Mouse (Mus musculus) liver, embryonic 11.5 days (tissue): ENCODE data around the gene Psmd8. TPM values are rescaled to one million over a fixed set of nuclear protein-coding genes. Genes with fewer than 3 reads are reported as not detected.
A peak's percentile ranks its signal among the peaks of the same experiment; 100 is the strongest.

Source experiments
- ATAC-seq: fragments of 200-750 bp; cut with Nextera tagmentation; replicated peaks from 2 replicates; pipeline ENCODE4 v1.8.0; 2017; ENCODE audit warnings: moderate number of reproducible peaks, mild to moderate bottlenecking, moderate TSS enrichment, moderate library complexity; ENCODE audit not compliant: low FRiP score
- DNase-seq: peaks from one replicate; pipeline ENCODE4 v3.0.0-alpha.2; 2017; ENCODE audit warnings: low spot score
- H3K27ac ChIP-seq: fragments of 300-500 bp; sonication (generic); 2 replicates; pipeline ENCODE4 v1.5.1; 2014; ENCODE audit warnings: mild to moderate bottlenecking, low read depth, low read length, control low read depth
- H3K27me3 ChIP-seq: fragments of 300-500 bp; sonication (generic); replicated peaks from 2 replicates; pipeline ENCODE4 v1.6.1; 2014; ENCODE audit warnings: low read length, mixed read lengths; ENCODE audit not compliant: control insufficient read depth, insufficient read depth
- H3K36me3 ChIP-seq: fragments of 300-500 bp; sonication (generic); 2 replicates; pipeline ENCODE4 v1.6.1; 2014; ENCODE audit warnings: mild to moderate bottlenecking, low read length, moderate library complexity, mixed read lengths; ENCODE audit not compliant: control insufficient read depth, insufficient read depth
- H3K4me1 ChIP-seq: fragments of 300-500 bp; sonication (generic); replicated peaks from 2 replicates; pipeline ENCODE4 v1.6.1; 2014; ENCODE audit warnings: low read length, mixed read lengths; ENCODE audit not compliant: control insufficient read depth, insufficient read depth
- H3K4me2 ChIP-seq: fragments of 300-500 bp; sonication (generic); 2 replicates; pipeline ENCODE4 v1.6.1; 2014; ENCODE audit warnings: mild to moderate bottlenecking, control low read depth, moderate library complexity
- H3K4me3 ChIP-seq: fragments of 300-500 bp; sonication (generic); 2 replicates; pipeline ENCODE4 v1.5.1; 2014; ENCODE audit warnings: low read depth, low read length, control low read depth
- H3K9ac ChIP-seq: fragments of 300-500 bp; sonication (generic); 2 replicates; pipeline ENCODE4 v1.6.1; 2014; ENCODE audit warnings: low read depth, low read length, control low read depth
- H3K9me3 ChIP-seq: fragments of 300-500 bp; sonication (generic); 2 replicates; pipeline ENCODE4 v1.6.1; 2016; ENCODE audit warnings: low read length, inconsistent platforms, mixed read lengths; ENCODE audit not compliant: control insufficient read depth
- WGBS: fragments of 180-500 bp; shearing (Covaris S2); extraction: QIAGEN DNeasy Blood & Tissue Kit; methylation state at CpG from one replicate; pipeline ENCODE4 v1.1.7; 2014; 5-methylcytosine and 5-hydroxymethylcytosine counted together
- polyA plus RNA-seq: library from polyadenylated mRNA; unstranded; fragments of >200 nt; fragmentation: Nextera tagmentation; extraction: Ambion mirVana; gene quantifications from 2 replicates; pipeline ENCODE4 v1.2.1, GENCODE M21; 2014

Gene Psmd8
- polyA plus RNA-seq, 1 experiment from 2014 or later = 235 TPM

- ATAC-seq (no peak), DNase-seq (no peak)
- no peak overlapping the region for H3K4me3 ChIP-seq
- no peaks in the 10 kb centered on the region for H3K9me3 ChIP-seq
- no peak overlapping the region for H3K27ac ChIP-seq
- 29% methylated on average over 19 of the region's 19 CpGs for WGBS
- peak overlapping the region; percentile 9; the same call in 1 of the 2 replicates for H3K4me2 ChIP-seq
- no peaks in the 10 kb centered on the region; the same call in 1 of the 2 replicates for H3K36me3 ChIP-seq
- peaks cover 43% of the 10 kb centered on the region for H3K27me3 ChIP-seq
- H3K9ac ChIP-seq = no peak overlapping the region
- H3K4me1 ChIP-seq = peaks cover 31% of the 10 kb centered on the region
These were observed 12.8 kb downstream of the Psmd8 start for GRCm38 (mm10) chr7:29167656-29168055.

DNA sequence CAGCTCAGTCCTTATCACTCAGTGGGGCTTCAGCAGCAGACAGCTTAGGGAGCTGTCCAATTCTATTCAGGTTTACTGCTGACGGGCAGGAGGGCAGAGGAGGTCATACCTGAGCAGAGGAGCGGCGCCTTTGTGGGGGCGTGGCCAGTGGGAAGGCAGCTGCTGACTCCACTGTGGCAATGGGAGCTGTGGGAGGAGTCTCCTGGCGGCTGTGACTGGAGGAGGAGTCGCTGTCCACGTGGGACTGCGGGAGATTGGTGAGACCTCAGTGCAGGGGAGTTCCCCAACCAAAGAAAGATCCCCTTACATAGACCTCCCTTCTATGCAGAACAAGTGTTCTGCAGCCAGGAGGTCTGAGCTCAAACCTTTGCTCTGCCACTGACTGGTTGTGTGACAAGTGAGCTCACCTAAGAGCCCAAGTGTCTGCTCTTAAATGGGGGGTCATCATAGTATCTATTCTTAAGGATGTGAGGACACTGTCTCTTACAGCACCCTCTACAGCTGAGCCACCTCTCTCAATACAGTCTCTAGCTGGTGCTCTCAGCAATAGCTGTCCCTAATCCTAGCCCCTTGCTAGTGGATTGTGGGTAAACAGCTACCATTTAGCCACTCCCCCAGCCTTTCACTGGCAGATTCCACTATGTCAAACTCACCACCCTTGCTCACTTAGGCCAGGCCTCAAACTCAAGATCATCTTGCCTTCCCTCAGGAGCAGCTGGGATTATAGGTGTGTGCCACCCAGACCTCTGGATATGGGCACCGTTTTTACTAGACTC, 17.6 kb downstream of the Psmd8 start:
- 16% methylated on average over 9 of the region's 9 CpGs for WGBS
- Histone ChIP-seq H3K9me3 (no peaks in the 10 kb centered on the region), H3K27me3 (peaks cover 27% of the 10 kb centered on the region)

GRCm38 (mm10) chr7:29162294-29162693, 18.2 kb downstream of the Psmd8 start:
- H3K27me3 ChIP-seq = peaks cover 22% of the 10 kb centered on the region
- DNase-seq (no peak), ATAC-seq (no peak)
- peaks cover 6% of the 10 kb centered on the region; the same call in 1 of the 2 replicates for H3K4me1 ChIP-seq
- no peak overlapping the region for H3K27ac ChIP-seq
- no peaks in the 10 kb centered on the region for H3K36me3 ChIP-seq
- H3K9me3 ChIP-seq = no peaks in the 10 kb centered on the region
- H3K4me3 ChIP-seq = no peak overlapping the region
- no peak overlapping the region for H3K9ac ChIP-seq
- H3K4me2 ChIP-seq = peak overlapping the region; percentile 18; the same call in 1 of the 2 replicates
- 61% methylated on average over 5 of the region's 5 CpGs for WGBS

More for the DNA sequence above, 17.6 kb downstream of the Psmd8 start:
- Histone ChIP-seq H3K9ac (no peak overlapping the region), H3K4me2 (peak overlapping the region; percentile 18; the same call in 1 of the 2 replicates), H3K27ac (no peak overlapping the region), H3K4me1 (peaks cover 6% of the 10 kb centered on the region; the same call in 1 of the 2 replicates), H3K36me3 (no peaks in the 10 kb centered on the region), H3K4me3 (no peak overlapping the region)
- ATAC-seq (peak; percentile 50), DNase-seq (peak; percentile 52)

DNA sequence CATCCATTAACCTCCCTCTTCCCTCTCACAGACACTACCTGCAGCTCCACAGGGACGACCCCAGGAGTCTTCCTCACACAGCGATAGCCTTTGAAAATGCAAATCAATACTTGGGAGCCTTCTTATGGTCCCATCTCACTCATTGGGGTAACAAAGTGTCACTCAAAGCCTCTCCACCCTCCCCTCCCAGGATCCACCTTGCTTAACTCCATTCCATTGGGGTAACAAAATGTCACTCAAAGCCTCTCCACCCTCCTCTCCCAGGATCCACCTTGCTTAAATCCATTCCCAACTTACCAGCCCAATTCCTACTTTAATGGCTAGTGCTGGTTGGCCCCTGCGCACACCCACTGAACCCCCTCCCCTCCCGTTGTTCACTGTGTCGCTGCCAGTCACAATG, 22.2 kb downstream of the Psmd8 start:
- peaks cover 6% of the 10 kb centered on the region; the same call in 1 of the 2 replicates for H3K4me1 ChIP-seq
- no peak for ATAC-seq
- no peak for DNase-seq
- H3K4me2 ChIP-seq = no peak overlapping the region
- H3K4me3 ChIP-seq = no peak overlapping the region
- peaks cover 17% of the 10 kb centered on the region for H3K27me3 ChIP-seq
- no peak overlapping the region for H3K27ac ChIP-seq
- peaks cover 2% of the 10 kb centered on the region; the same call in 1 of the 2 replicates for H3K36me3 ChIP-seq
- WGBS = 4% methylated on average over 5 of the region's 5 CpGs
- H3K9me3 ChIP-seq = no peaks in the 10 kb centered on the region
- no peak overlapping the region for H3K9ac ChIP-seq

- Histone ChIP-seq H3K36me3 (peaks cover 2% of the 10 kb centered on the region; the same call in 1 of the 2 replicates), H3K4me3 (peak within 1 kb of the TSS; percentile 75), H3K27me3 (peaks cover 14% of the 10 kb centered on the region), H3K27ac (peak within 1 kb of the TSS; percentile 53), H3K9ac (peak within 1 kb of the TSS; percentile 82), H3K9me3 (no peaks in the 10 kb centered on the region), H3K4me1 (no peaks in the 10 kb centered on the region; the same call in 1 of the 2 replicates), H3K4me2 (peak within 1 kb of the TSS; percentile 95)
- DNase-seq = peak; percentile 80
- peak; percentile 82 for ATAC-seq
- 2% methylated on average over 67 of the region's 68 CpGs for WGBS
These were observed 24.4 kb downstream of the Psmd8 start, which contains the start of gene Fam98c for GRCm38 (mm10) chr7:29155838-29156782. TSS of gene Fam98c (minus strand) at chr7:29156234.

- ATAC-seq (peak; percentile 85), DNase-seq (peak; percentile 89)
- H3K4me2 ChIP-seq = peak overlapping the region; percentile 95
- peaks cover 14% of the 10 kb centered on the region for H3K27me3 ChIP-seq
- WGBS = 7% methylated on average over 37 of the region's 37 CpGs
- peak overlapping the region; percentile 75 for H3K4me3 ChIP-seq
- no peaks in the 10 kb centered on the region; the same call in 1 of the 2 replicates for H3K4me1 ChIP-seq
- H3K27ac ChIP-seq = peak overlapping the region; percentile 53
- no peaks in the 10 kb centered on the region for H3K9me3 ChIP-seq
- H3K9ac ChIP-seq = peak overlapping the region; percentile 82
- peaks cover 2% of the 10 kb centered on the region; the same call in 1 of the 2 replicates for H3K36me3 ChIP-seq
These were observed 25.2 kb downstream of the Psmd8 start for GRCm38 (mm10) chr7:29155196-29155837.

GRCm38 (mm10) chr7:29154018-29154720, 26.3 kb downstream of the Psmd8 start:
- Histone ChIP-seq H3K27me3 (peaks cover 10% of the 10 kb centered on the region), H3K4me1 (no peaks in the 10 kb centered on the region; the same call in 1 of the 2 replicates), H3K4me3 (no peak overlapping the region), H3K4me2 (no peak overlapping the region), H3K36me3 (peaks cover 2% of the 10 kb centered on the region; the same call in 1 of the 2 replicates), H3K27ac (no peak overlapping the region), H3K9ac (no peak overlapping the region), H3K9me3 (no peaks in the 10 kb centered on the region)
- WGBS = 92% methylated on average over 14 of the region's 14 CpGs
- DNase-seq = no peak
- ATAC-seq = no peak
